Mouse (Mus musculus) bone marrow macrophage, adult 2 months (primary cell): ENCODE measurements at regions not wholly inside any gene's neighbourhood (a gene's known extent, or its start where the extent isn't known, plus 50 kb on each side); places are given as distances from the start of the nearest gene placed in this dataset.

Experiments
- CTCF ChIP-seq: IDR thresholded peaks from 2 replicates; pipeline ENCODE4 v1.5.1; 2012; ENCODE audit warnings: low read depth, mild to moderate bottlenecking, low read length, moderate library complexity
- POLR2A ChIP-seq: IDR thresholded peaks from 2 replicates; pipeline ENCODE4 v1.6.1; 2012; ENCODE audit warnings: mild to moderate bottlenecking, low read depth, low read length, borderline replicate concordance

DNA sequence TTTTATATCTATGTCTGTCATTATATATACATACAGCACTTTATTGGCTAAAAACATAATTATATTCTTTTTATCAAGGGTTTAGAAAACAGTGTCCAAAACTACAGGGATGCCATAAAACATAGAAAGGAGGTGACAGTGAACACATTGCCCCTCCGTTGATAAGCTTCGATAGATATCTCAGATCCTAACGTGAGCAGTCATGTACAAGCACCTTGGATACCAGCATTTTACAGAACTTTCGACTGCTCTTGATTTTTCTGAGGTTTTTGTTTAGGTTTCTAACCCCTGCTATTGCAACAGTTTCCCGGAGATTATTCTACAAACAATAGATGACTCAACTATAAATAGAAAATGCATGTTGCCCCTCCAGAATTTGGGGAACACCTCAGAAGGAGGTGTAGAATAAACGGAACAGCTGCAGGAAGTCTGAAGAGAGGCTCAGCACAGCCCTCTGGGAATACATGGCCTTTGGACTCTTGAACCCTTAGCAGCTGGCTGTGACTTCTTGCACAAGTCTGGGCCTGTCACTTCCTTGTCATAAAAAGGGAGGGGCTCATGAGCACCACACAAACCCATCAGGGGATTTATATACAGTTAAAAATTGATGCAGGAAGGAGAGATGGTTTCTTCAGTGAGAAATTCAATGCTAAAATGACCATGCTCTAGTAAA, 87.1 kb upstream of the Gpc5 start:
- TF ChIP-seq CTCF, result no peak
- no peak for TF ChIP-seq POLR2A
